9 mouse cellular contexts compared by ENCODE assay signal in genomic region chr11:117174098-117174892, GRCm38 (mm10). TPM values are rescaled to one million over a fixed set of nuclear protein-coding genes. Genes with fewer than 3 reads are reported as not detected.
A peak's percentile ranks its signal among the peaks of the same experiment; 100 is the strongest.
DNase-seq lines count a peak whose midpoint lies in the region; ATAC-seq and TF ChIP-seq lines count a peak whose summit lies in the region.
"Had no signal": no experiment of that assay in that cellular context is flagged by ENCODE, and none has a peak within 500 bp of the region (broad histone marks: within the 10 kb centered on the region; RNA-seq: fewer than 3 reads in every experiment).

No protein-coding gene starts in this region.

- peak overlapping the region; percentile 70 for H3K27ac ChIP-seq in lung, embryonic 16.5 days (ENCODE audit: low read length)
- H3K27ac ChIP-seq in forebrain, embryonic 12.5 days, result peak overlapping the region; percentile 53
- peak overlapping the region; percentile 88 for H3K27ac ChIP-seq in olfactory bulb, adult 2 months (ENCODE audit: insufficient read depth, low read depth, low read length)
- H3K27ac ChIP-seq: liver, embryonic 14.5 days had no signal

- TF ChIP-seq POLR2A in olfactory bulb, adult 2 months (IDR thresholded peaks at IDR 0.05; ENCODE audit: insufficient read depth, low read depth, low read length), result no peak

- H3K4me3 ChIP-seq in lung, embryonic 16.5 days (ENCODE audit: low read length), result peak overlapping the region; percentile 42
- peak overlapping the region; percentile 26 for H3K4me3 ChIP-seq in forebrain, embryonic 12.5 days (replicated peaks)
- H3K4me3 ChIP-seq in olfactory bulb, adult 2 months (ENCODE audit: insufficient read depth, low read depth, low read length), result no peak overlapping the region

- H3K4me1 ChIP-seq in lung, embryonic 16.5 days (replicated peaks; ENCODE audit: control insufficient read depth, insufficient read depth, low read length), result peaks cover 14% of the 10 kb centered on the region
- peaks cover 13% of the 10 kb centered on the region for H3K4me1 ChIP-seq in forebrain, embryonic 12.5 days
- peaks cover 60% of the 10 kb centered on the region for H3K4me1 ChIP-seq in olfactory bulb, adult 2 months (ENCODE audit: control insufficient read depth, insufficient read depth, low read length)

- H3K36me3 ChIP-seq in lung, embryonic 16.5 days (ENCODE audit: control insufficient read depth, insufficient read depth, low read length), result no peaks in the 10 kb centered on the region
- no peaks in the 10 kb centered on the region for H3K36me3 ChIP-seq in forebrain, embryonic 12.5 days (replicated peaks)

- H3K9ac ChIP-seq in lung, embryonic 16.5 days (ENCODE audit: low read length), result peak overlapping the region; percentile 62
- H3K9ac ChIP-seq in forebrain, embryonic 12.5 days, result no peak overlapping the region
- H3K9ac ChIP-seq: liver, embryonic 14.5 days had no signal

- H3K27me3 ChIP-seq in lung, embryonic 16.5 days (ENCODE audit: control insufficient read depth, insufficient read depth, low read depth, low read length), result no peaks in the 10 kb centered on the region
- H3K27me3 ChIP-seq in forebrain, embryonic 12.5 days, result peaks cover 8% of the 10 kb centered on the region; the same call in 1 of the 2 replicates

- 21% methylated on average over 18 of the region's 18 CpGs for WGBS in lung, embryonic 16.5 days
- WGBS in forebrain, embryonic 12.5 days, result 49% methylated on average over 18 of the region's 18 CpGs
- 16% methylated on average over 18 of the region's 18 CpGs for WGBS in olfactory bulb, adult 2 months

- TF ChIP-seq CTCF in olfactory bulb, adult 2 months (IDR thresholded peaks at IDR 0.05; ENCODE audit: insufficient read depth, low read depth, low read length), result no peak

- DNase-seq in lung, postnatal 4 days, result no peak
- DNase-seq in kidney, postnatal 4 days, result peak; percentile 53 to 71
- DNase-seq in adrenal gland, adult 18-20 months (ENCODE audit: low spot score in 2 of 2), result no peak
- no peak for DNase-seq in embryo, embryonic 9.5 days (ENCODE audit: extremely low spot score)
- DNase-seq in ovary, postnatal 14 days (ENCODE audit: low spot score), result no peak

- no peaks in the 10 kb centered on the region for H3K9me3 ChIP-seq in lung, embryonic 16.5 days (ENCODE audit: control insufficient read depth, low read length)
- H3K9me3 ChIP-seq in forebrain, embryonic 12.5 days, result no peaks in the 10 kb centered on the region

- peak overlapping the region; percentile 63 for H3K4me2 ChIP-seq in lung, embryonic 16.5 days (ENCODE audit: low read depth, low read length)
- H3K4me2 ChIP-seq in forebrain, embryonic 12.5 days, result peak overlapping the region; percentile 49

- ATAC-seq in lung, embryonic 16.5 days (ENCODE audit: low read depth), result peak; percentile 18; the same call in 1 of the 2 replicates
- no peak for ATAC-seq in forebrain, embryonic 12.5 days (ENCODE audit: low FRiP score)

RNA-seq across cellular contexts. Expression of gene Sept9, which starts 25.2 kb away (rescaled TPM):
- polyA plus RNA-seq in lung, embryonic 16.5 days (2015; fragmentation: Nextera tagmentation; extraction: Ambion mirVana), result 128 and 139 TPM in 2 replicates
- 180 and 192 TPM in 2 replicates for polyA plus RNA-seq in forebrain, embryonic 12.5 days (2016; fragmentation: Nextera tagmentation; extraction: Ambion mirVana)
- 157 TPM in 1 of 2 replicates, not detected in the other for polyA plus RNA-seq in olfactory bulb, adult 2 months (2012; ENCODE audit: insufficient read depth, insufficient read length, low replicate concordance, missing spikeins)
- 100 to 1,000 TPM; 107 to 123 TPM for total RNA-seq in adrenal gland, adult 18-20 months (2021)

RNA-seq across cellular contexts. Expression of gene Sec14l1, which starts 59.3 kb away (rescaled TPM):
- polyA plus RNA-seq in lung, embryonic 16.5 days (2015; fragmentation: Nextera tagmentation; extraction: Ambion mirVana), result 74.5 and 76.5 TPM in 2 replicates
- 67.2 and 67.6 TPM in 2 replicates for polyA plus RNA-seq in forebrain, embryonic 12.5 days (2016; fragmentation: Nextera tagmentation; extraction: Ambion mirVana)
- polyA plus RNA-seq in olfactory bulb, adult 2 months (2012; ENCODE audit: insufficient read depth, insufficient read length, low replicate concordance, missing spikeins), result not detected in 2 replicates
- total RNA-seq in adrenal gland, adult 18-20 months (2021), result 100 to 1,000 TPM; 106 to 159 TPM

Comparison
In these comparisons a context has a peak if more than half of its experiments do, and no peak if none do; other contexts are left out.
1. DNase-seq: peak in kidney, postnatal 4 days (2 of 2); none in lung, postnatal 4 days (0 of 2), adrenal gland, adult 18-20 months (0 of 2), embryo, embryonic 9.5 days (single experiment) and ovary, postnatal 14 days (single experiment).
2. Peak in every context shown above with its lines, with median percentiles within 50 percentile points of each other: H3K27ac ChIP-seq.